Mouse (Mus musculus): ENCODE measurements around the gene Upf1.

Gene Upf1

DNA sequence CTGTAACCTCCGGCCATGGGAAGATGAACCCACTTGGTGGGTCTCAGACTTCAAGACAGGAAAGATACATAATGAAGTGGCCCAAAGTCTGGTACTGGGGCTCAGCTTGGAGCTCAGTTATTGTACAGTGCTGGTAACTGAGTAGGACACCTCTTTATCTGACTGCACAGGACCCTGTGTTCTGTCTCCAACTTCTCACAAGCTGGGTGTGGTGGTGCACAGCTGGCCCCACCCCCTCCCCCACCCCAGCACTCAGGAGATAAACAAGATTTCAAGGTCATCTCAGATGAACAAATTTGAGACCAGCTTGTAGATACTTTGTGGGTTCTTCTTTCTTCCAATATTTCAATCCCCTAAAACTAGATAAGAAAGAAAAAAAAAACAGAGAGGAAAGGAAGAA lies 3.0 kb upstream of the Upf1 start:
- no peak for DNase-seq

DNA sequence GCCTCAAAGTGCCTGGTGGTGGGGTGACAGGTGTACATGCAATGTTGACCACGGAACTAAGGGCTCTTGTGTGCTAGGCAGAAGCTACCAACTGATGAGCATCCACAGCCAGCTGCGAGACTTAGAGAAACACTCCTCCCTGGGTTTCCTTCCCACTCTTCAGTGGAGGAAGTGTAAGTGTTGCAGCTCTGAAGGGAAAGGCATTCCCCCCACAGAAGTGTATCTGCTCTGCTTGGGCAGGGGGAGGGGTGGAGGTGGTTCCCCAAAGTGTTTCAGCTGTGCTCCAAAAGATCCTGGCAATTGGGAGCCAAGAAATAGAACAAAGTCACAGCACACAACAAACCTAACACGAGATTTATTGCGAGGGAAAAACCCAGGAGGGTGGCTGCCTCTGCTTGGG lies 926 bp upstream of the Upf1 start:
- no peak for DNase-seq

GRCm38 (mm10) chr8:70352657-70353151 lies 374 bp downstream of the Upf1 start:
- DNase-seq = no peak

DNA sequence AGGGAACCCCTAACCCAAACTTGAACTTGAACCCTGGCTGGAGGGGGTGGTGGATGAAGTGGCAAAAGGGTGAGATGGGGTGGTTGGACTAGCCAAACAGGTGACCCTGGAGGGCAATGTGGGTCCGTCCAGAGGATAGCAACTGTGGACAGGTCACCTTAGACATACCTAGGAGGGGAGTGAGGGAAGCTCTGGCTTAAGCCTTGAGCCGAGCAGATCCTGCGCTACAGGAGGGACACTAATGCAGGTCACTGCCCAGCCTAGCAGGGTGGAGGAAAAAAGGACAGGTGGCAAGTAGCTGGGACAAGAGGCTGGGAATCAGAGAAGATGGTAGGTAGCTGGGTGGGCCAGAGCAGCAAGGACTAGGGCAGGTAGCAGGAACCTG lies 1.1 kb downstream of the Upf1 start:
- no peak for DNase-seq

- DNase-seq = peak; percentile 73
Measured at GRCm38 (mm10) chr8:70351035-70351999, 1.8 kb downstream of the Upf1 start.

DNA sequence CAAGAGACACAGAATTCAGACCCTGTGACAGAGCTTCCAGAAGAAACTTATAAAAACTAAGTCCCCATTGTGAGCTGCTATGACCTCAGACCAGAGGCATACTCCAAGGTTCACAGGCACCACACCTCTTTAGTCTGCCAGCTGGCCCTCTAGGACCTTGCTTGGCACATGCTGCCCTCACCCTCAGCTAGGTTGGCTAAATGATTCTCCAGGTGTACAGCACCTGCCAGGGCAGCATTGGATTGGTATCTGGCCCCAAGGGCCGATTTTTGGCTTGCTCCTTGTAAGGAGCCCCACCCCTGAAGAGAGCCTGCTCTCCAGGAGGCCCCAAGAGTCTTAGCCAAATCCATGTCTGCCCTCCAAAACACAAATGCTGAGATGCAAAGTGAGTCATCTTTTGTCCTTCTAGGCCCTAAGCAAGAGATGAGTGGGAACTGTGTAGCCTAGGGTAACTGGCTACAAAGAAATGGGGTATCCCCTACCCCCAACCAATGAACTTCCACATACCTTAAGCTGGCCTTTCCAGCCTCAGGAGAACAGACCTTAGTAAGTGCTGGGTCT lies 5.1 kb downstream of the Upf1 start:
- DNase-seq = peak; percentile 57

DNA sequence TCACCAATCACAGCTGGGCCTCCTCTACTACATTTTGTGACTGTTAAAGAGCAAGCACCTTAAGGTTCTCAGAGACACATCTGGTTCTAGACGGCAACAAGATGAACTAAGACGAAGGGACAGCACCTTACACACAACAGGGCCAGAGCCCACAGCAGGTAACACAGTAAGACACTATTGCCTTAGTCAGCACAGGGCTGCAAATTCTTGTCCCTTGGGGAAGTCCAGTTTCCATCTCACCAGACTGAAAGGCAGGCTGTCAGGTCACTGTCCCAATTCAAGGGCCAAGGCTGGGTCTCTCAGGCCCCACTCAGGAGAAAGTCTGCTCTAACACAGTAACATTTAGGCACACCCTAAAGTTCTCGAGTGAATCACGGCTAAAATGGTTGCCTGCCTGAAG lies 5.6 kb downstream of the Upf1 start:
- no peak for DNase-seq

GRCm38 (mm10) chr8:70344279-70344678 lies 8.8 kb downstream of the Upf1 start:
- DNase-seq = no peak

- DNase-seq = peak; percentile 67
Measured at GRCm38 (mm10) chr8:70343696-70344095, 9.4 kb downstream of the Upf1 start.

- no peak for DNase-seq
Measured at GRCm38 (mm10) chr8:70343076-70343475, 10.0 kb downstream of the Upf1 start.

- DNase-seq = peak; percentile 78
Measured at GRCm38 (mm10) chr8:70342007-70342406, 11.1 kb downstream of the Upf1 start.

DNA sequence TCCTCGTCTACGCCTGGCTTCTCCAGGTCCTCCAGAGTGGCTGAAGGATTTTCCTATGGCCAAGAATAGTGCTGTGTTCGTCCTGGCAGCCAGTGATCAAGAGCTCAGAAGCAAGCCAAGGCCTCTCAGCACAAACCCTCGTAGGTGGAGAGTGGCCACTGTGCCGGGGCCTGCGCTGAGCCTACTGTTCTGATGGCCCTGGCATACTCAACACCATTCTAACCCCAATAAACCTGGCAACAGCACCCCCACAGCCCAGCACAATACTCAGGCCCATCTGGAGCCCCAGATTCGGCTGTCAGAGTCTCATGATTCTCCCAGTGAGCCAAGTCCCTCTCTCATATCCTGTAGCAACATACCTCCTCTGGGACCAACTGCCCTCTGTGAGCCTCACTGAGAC lies 12.4 kb downstream of the Upf1 start:
- DNase-seq = peak; percentile 78

GRCm38 (mm10) chr8:70338931-70339330 lies 14.1 kb downstream of the Upf1 start:
- DNase-seq = no peak

- DNase-seq = peak; percentile 49
Measured at GRCm38 (mm10) chr8:70332878-70333202, 20.2 kb downstream of the Upf1 start.

DNA sequence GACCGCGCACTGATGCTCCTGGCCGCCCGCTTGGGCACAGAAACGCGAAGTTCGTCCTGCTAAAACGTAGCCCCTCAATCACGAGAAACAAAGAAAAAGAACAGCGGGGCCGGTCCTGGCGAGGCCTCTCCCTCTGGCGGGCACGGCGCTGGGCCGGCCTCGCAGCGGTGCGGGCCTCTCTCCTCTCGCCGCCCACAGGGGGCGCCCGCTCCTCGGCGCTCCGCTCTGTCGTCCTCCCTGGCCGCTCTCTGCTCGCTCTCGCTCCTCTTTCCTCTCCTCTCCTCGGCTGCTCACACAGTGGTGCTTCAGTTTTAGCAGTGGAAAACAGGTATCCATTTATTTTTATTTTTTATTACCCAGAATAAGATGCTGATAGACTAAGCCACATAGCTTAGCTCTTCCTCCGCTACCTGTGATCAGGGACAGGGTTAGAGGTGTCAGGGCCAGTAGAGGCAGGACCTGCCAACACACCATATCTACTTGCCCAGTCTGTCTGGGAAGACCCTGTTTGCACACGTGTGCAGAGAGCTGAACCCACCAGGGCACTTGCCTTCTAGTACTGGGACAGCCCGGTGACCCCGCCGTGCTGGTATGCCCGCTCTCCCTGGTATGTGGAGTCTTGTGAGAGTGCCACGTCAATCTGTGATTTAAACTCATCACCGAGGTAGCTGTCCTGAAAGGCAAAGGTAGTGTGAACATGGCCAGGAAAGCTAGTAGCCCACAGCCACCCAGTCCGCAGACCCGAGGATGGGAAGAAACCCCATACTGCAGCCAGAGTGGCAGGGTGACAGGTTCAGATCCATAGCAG lies 20.8 kb downstream of the Upf1 start:
- peak; percentile 85 for DNase-seq

DNA sequence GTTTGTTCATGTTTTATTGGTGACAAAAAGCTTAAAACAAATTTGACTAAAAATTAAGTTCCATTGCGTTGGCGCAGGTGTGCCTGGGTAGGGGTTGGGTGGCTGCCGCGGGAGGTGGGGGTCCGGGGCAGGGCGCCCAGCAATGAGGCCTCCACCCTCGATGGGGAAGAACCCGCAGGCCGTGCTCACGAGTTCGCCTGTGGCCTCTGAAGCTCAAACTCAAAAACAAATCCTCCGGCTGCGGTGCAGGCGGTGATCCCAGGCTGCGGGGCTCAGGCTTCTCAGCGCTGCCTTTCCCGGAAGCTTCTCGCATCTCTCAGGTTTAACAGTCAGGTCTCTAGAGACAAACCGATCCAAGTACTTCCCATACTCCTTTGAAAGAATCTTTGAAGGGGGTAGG lies 21.6 kb downstream of the Upf1 start:
- DNase-seq = peak; percentile 53

GRCm38 (mm10) chr8:70330741-70331364 lies 22.2 kb downstream of the Upf1 start:
- DNase-seq = peak; percentile 61

- peak; percentile 64 for DNase-seq
Measured at GRCm38 (mm10) chr8:70329835-70330740, 23.0 kb downstream of the Upf1 start.

GRCm38 (mm10) chr8:70329124-70329834 lies 23.8 kb downstream of the Upf1 start, which contains the start of gene Gdf1:
TSS of gene Gdf1 (plus strand) at chr8:70329817.
- no peak for DNase-seq

GRCm38 (mm10) chr8:70327512-70327911 lies 25.6 kb downstream of the Upf1 start:
- no peak for DNase-seq

DNA sequence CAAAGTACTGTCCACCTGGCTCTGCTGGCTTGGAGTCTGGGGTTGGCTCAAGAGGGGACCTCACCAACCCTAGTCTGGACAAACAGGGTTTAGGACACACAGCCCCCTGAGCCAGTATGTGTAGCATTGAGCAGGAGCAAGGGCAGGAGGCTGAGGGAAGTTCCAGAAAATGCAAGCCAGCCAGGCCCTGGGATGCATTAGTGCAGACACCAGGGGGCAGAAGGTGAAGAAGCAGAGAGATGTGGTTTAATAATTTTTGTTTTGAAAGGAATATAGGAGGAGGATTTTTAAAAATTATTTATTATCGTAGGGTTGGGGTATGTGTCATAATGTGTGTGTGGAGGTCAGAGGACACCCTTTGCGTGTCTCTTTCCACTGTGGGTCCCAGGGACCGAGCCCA lies 29.4 kb downstream of the Upf1 start:
- no peak for DNase-seq

Data from cerebellum, adult 9-11 months (tissue).